Mouse (Mus musculus): ENCODE data around the gene Naa15. TPM values are rescaled to one million over a fixed set of nuclear protein-coding genes. Genes with fewer than 3 reads are reported as not detected.

Naa15 gene
- total and polyA plus RNA-seq, 2 experiments from 2014 or later, result 21.2 to 23.6 TPM

DNA sequence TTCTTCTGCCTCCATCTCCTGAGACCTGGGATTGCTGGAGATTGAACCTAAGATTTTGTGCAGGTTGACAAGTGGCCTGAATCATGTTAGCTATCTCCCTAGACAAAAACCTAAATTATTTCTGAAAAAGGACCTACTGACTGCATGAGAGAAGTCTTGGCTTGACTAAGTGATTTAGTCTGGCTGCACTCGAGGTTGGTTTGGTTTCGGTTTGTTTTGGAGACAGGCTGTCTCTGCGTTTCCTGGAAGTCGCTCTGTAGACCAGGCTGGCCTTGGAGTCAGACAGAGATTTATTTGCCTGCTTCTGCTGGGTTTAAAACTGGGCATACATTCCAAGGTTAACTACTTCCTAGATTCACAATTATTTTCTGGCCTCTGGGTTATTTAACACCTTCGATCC is 42.1 kb upstream of the Naa15 start:
- TF ChIP-seq CTCF (IDR thresholded peaks at IDR 0.05; ENCODE audit: low read depth), result no peak
- TF ChIP-seq EP300 (IDR thresholded peaks at IDR 0.05; ENCODE audit: low read depth), result no peak
- DNase-seq (ENCODE audit: low spot score) (no peak), ATAC-seq (ENCODE audit: insufficient read depth, low read depth) (no peak)
- H3K9ac ChIP-seq (replicated peaks; ENCODE audit: low read depth, low read length), result no peak overlapping the region
- no peak overlapping the region for H3K4me3 ChIP-seq (ENCODE audit: low read depth, low read length)
- H3K9me3 ChIP-seq (replicated peaks; ENCODE audit: control insufficient read depth, low read length), result no peaks in the 10 kb centered on the region
- H3K4me1 ChIP-seq (ENCODE audit: control insufficient read depth, insufficient read depth), result no peaks in the 10 kb centered on the region
- no peaks in the 10 kb centered on the region for H3K36me3 ChIP-seq (replicated peaks; ENCODE audit: control insufficient read depth, insufficient read depth, low read length)
- H3K4me2 ChIP-seq (ENCODE audit: low read depth, low read length), result no peak overlapping the region
- no peak overlapping the region for H3K27ac ChIP-seq (ENCODE audit: low read depth)
- H3K27me3 ChIP-seq (ENCODE audit: control insufficient read depth, insufficient read depth, low read length), result no peaks in the 10 kb centered on the region
- WGBS, result 65% methylated on average over 5 of the region's 5 CpGs

DNA sequence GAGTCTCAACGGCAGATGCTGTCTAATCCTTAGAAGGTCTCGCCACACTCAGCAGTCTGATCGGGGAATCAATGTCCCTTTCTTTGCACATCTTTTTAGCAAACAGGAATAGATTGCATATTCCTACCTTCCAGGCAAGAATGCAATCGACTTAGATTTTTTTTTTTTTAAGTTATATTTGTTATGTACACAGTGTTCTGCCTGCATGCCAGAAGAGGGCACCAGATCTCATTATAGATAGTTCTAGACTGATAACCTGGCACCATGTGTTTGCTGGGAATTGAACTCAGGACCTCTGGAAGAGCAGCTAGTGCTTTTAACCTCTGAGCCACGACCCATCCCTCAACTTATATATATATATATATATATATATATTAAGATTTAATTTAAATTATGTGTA is 41.4 kb upstream of the Naa15 start:
- H3K4me2 ChIP-seq (ENCODE audit: low read depth, low read length), result no peak overlapping the region
- no peaks in the 10 kb centered on the region for H3K27me3 ChIP-seq (ENCODE audit: control insufficient read depth, insufficient read depth, low read length)
- H3K4me3 ChIP-seq (ENCODE audit: low read depth, low read length), result no peak overlapping the region
- no peaks in the 10 kb centered on the region for H3K36me3 ChIP-seq (replicated peaks; ENCODE audit: control insufficient read depth, insufficient read depth, low read length)
- H3K9ac ChIP-seq (replicated peaks; ENCODE audit: low read depth, low read length), result no peak overlapping the region
- DNase-seq (ENCODE audit: low spot score), result no peak
- no peak for TF ChIP-seq CTCF (IDR thresholded peaks at IDR 0.05; ENCODE audit: low read depth)
- TF ChIP-seq EP300 (IDR thresholded peaks at IDR 0.05; ENCODE audit: low read depth), result no peak
- no peak overlapping the region for H3K27ac ChIP-seq (ENCODE audit: low read depth)
- ATAC-seq (ENCODE audit: insufficient read depth, low read depth), result no peak
- no peaks in the 10 kb centered on the region for H3K9me3 ChIP-seq (replicated peaks; ENCODE audit: control insufficient read depth, low read length)
- 70% methylated on average over 5 of the region's 5 CpGs for WGBS
- peaks cover 3% of the 10 kb centered on the region; the same call in 1 of the 2 replicates for H3K4me1 ChIP-seq (ENCODE audit: control insufficient read depth, insufficient read depth)

DNA sequence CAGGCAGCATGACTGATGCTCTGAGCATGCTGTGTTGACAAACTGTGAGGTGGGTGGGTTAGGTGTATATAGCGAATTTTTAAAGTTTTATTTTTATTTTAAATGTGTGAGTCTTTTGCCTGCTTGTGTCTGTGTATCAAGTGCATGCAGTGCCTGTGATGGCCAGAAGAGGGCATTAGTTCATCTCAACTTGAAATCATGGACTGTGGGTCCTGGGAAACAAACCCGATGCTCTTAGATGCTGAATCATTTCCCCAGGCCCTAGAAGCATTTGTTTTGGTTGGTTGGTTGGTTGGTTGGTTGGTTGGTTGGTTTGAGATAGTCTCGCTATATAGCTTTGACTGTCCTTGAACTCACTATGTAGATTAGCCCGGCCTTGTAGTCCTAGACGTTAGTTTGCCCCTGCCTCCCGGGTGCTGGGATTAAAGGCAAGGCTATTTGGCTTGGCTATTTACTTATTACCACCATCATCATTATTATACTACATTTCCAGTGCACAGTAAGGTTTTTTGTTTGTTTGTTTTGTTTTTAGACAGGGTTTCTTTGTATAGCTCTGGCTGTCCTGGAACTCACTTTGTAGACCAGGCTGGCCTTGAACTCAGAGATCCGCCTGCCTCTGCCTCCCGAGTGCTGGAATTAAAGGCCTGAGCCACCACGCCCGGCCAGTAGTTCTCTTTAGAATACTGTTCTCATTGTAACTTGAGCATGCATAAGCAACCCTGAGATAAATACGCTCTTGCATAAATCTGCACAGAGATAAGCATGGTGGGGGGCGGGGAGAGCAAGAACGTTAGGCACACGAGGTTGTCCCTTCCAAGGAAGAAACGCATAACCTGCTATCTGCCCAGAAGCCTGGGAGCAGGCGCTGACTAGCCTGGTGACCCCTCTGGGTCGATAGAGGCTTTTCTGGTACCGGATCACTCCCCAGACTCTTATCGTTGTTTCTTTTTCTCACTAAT is 39.4 kb upstream of the Naa15 start:
- Histone ChIP-seq H3K9me3 (replicated peaks; ENCODE audit: control insufficient read depth, low read length) (no peaks in the 10 kb centered on the region), H3K4me3 (ENCODE audit: low read depth, low read length) (no peak overlapping the region), H3K27ac (ENCODE audit: low read depth) (no peak overlapping the region), H3K27me3 (ENCODE audit: control insufficient read depth, insufficient read depth, low read length) (no peaks in the 10 kb centered on the region), H3K9ac (replicated peaks; ENCODE audit: low read depth, low read length) (no peak overlapping the region), H3K4me2 (ENCODE audit: low read depth, low read length) (no peak overlapping the region), H3K4me1 (ENCODE audit: control insufficient read depth, insufficient read depth) (peaks cover 4% of the 10 kb centered on the region; the same call in 1 of the 2 replicates), H3K36me3 (replicated peaks; ENCODE audit: control insufficient read depth, insufficient read depth, low read length) (no peaks in the 10 kb centered on the region)
- peak; percentile 56 for TF ChIP-seq CTCF (IDR thresholded peaks at IDR 0.05; ENCODE audit: low read depth)
- TF ChIP-seq EP300 (IDR thresholded peaks at IDR 0.05; ENCODE audit: low read depth), result no peak
- 73% methylated on average over 19 of the region's 19 CpGs for WGBS
- DNase-seq (ENCODE audit: low spot score), result peak; percentile 20
- ATAC-seq (ENCODE audit: insufficient read depth, low read depth), result no peak

DNA sequence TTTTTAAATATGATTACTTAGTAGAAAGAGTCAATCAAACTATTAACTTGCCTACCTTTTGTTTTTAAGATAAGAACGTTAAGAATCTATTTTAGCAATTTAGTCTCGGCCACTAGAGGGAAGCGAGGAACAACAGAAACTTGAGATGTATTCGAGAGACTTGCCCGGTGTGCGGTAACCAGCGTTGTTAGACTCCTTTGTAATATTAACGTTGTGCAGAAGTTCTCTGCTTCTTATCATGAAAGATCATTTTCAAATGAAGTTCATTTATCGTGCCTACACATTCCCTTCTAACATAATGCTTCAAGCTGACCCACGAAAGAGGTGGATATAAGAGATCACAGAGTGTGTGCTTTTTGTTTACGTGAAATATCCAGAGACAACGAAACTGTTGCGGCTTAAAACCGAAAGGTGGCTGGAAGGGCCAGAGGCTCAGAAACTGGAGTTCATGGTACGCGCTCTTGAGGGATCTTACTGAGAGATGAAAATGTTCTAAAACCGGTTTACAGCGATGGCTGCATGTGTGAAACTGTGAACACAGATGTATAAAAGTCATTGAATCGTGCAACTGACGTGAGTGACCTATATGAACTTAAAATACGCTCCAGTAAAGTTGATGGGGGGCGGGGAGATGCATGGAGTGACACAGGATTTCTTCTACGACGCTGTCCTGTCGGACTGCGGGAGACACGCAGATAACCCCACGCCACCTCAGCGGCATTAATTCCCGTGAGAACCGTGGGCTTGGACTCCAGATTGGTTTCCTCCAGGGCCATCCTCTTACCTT is 36.9 kb upstream of the Naa15 start:
- H3K27me3 ChIP-seq (ENCODE audit: control insufficient read depth, insufficient read depth, low read length), result no peaks in the 10 kb centered on the region
- TF ChIP-seq CTCF (IDR thresholded peaks at IDR 0.05; ENCODE audit: low read depth) (peak; percentile 56), EP300 (IDR thresholded peaks at IDR 0.05; ENCODE audit: low read depth) (no peak)
- 25% methylated on average over 31 of the region's 31 CpGs for WGBS
- H3K4me1 ChIP-seq (ENCODE audit: control insufficient read depth, insufficient read depth), result peaks cover 4% of the 10 kb centered on the region; the same call in 1 of the 2 replicates
- H3K4me2 ChIP-seq (ENCODE audit: low read depth, low read length), result peak overlapping the region; percentile 62
- peak overlapping the region; percentile 51 for H3K4me3 ChIP-seq (ENCODE audit: low read depth, low read length)
- no peak overlapping the region; the same call in 1 of the 2 replicates for H3K27ac ChIP-seq (ENCODE audit: low read depth)
- H3K9me3 ChIP-seq (replicated peaks; ENCODE audit: control insufficient read depth, low read length), result no peaks in the 10 kb centered on the region
- peak overlapping the region; percentile 51 for H3K9ac ChIP-seq (replicated peaks; ENCODE audit: low read depth, low read length)
- H3K36me3 ChIP-seq (replicated peaks; ENCODE audit: control insufficient read depth, insufficient read depth, low read length), result no peaks in the 10 kb centered on the region
- DNase-seq (ENCODE audit: low spot score), result peak; percentile 61
- peak; percentile 25 for ATAC-seq (ENCODE audit: insufficient read depth, low read depth)

DNA sequence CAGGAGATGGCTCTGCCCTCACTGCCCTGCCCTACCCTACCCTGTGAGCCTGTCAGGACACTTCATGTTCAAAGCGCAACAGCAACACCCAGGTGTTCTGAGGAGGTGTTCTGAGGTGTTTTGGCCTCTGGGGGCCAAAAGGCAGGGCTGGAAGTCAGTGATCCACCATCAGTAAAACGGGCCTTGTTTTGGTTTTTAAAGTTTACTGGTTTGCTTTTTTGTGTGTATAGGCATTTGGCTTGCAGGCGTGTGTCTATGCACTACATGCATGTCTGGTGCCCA is 36.3 kb upstream of the Naa15 start:
- no peak for DNase-seq (ENCODE audit: low spot score)
- Histone ChIP-seq H3K27ac (ENCODE audit: low read depth) (no peak overlapping the region), H3K27me3 (ENCODE audit: control insufficient read depth, insufficient read depth, low read length) (no peaks in the 10 kb centered on the region), H3K9me3 (replicated peaks; ENCODE audit: control insufficient read depth, low read length) (no peaks in the 10 kb centered on the region), H3K9ac (replicated peaks; ENCODE audit: low read depth, low read length) (0 out of 2 replicates have a peak overlapping the region, but pooled peaks have one; percentile 51), H3K36me3 (replicated peaks; ENCODE audit: control insufficient read depth, insufficient read depth, low read length) (no peaks in the 10 kb centered on the region), H3K4me1 (ENCODE audit: control insufficient read depth, insufficient read depth) (peaks cover 4% of the 10 kb centered on the region; the same call in 1 of the 2 replicates), H3K4me2 (ENCODE audit: low read depth, low read length) (peak overlapping the region; percentile 62), H3K4me3 (ENCODE audit: low read depth, low read length) (peak overlapping the region; percentile 51)
- TF ChIP-seq EP300 (IDR thresholded peaks at IDR 0.05; ENCODE audit: low read depth) (no peak), CTCF (IDR thresholded peaks at IDR 0.05; ENCODE audit: low read depth) (no peak)
- 77% methylated on average over 3 of the region's 3 CpGs for WGBS
- no peak for ATAC-seq (ENCODE audit: insufficient read depth, low read depth)

All from heart, postnatal 0 days (tissue).